Mouse (Mus musculus): ENCODE results near the gene Kctd6. TPM values are rescaled to one million over a fixed set of nuclear protein-coding genes. Genes with fewer than 3 reads are reported as not detected.

The Kctd6 gene
- polyA plus RNA-seq, 1 experiment = 1.1 TPM

DNA sequence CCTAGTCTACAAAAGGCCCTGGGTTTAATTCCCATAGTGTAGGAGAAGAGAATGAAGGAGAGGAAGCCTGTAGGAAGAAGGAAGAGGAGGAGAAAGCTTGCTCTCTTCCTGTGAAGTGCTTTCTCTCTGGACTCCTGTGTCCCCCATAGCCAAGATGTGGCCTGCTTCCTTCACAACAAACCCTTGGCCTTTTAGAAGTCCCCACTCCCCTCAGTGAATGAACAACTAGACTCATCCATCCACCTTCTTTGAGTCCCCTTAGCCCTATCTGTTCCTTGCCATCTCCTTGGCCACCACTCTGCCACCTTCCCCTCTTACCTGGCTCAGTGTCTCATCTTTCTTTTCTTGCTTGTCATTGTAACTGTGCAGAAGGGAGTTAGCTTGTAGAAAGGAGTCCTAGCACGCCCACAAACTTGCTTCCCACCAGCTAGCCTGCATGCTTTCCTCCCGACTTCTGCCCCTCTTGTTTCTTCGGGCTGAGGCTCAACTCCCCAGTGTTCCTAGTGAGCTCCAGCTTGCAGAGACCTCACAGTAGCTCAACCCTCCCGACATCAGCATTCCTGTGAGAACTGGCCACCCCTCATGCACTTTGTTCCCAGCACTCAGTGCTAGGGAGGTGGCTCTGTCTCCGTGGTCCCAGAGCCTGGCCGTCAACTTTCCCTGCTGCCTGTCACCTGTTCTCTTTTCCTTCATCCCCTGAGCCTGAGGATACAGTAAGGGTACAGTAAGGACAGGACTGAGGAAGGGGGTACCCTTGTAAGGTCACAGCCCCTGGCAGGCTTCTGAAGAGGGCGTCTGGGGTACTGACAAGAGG lies 43.8 kb downstream of the Kctd6 start:
- no peak for TF ChIP-seq GATA1 (IDR thresholded peaks at IDR 0.05; ENCODE audit: low read length)

DNA sequence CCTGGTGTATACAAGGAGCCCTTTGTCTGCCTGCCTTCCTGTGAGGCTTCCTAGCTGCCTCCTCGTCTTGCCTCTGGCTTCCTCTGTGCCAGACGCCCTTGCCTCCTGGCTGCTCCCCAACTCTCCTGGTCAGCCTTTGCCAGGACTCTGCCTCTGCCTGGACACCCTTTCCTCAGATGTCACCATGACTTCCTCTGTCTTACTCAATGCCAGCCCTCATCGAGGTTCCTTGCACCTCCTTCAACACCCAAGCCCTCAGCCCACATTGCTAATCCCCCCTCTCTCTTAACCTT lies 44.3 kb downstream of the Kctd6 start:
- no peak for TF ChIP-seq GATA1 (IDR thresholded peaks at IDR 0.05; ENCODE audit: low read length)

DNA sequence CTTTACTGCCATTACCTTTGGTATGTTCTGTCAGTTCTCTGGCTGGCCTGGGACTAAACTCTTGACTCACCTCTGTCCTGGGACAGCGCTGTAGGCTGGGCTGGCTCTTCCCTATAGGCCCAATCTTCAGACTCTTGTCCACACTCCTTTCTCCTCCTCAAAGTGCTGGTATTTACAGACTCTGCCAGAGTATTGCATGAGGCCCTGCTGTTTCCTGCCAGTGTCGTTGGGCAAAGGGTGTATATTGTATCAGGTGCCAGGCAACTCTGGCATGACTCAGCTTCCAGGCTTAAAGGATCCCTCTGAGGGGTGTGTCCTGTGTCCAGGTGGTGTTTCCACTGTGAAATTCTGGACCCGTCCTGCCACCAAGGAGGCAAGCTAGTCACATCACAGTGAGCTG lies 44.8 kb downstream of the Kctd6 start:
- no peak for TF ChIP-seq GATA1 (IDR thresholded peaks at IDR 0.05; ENCODE audit: low read length)

DNA sequence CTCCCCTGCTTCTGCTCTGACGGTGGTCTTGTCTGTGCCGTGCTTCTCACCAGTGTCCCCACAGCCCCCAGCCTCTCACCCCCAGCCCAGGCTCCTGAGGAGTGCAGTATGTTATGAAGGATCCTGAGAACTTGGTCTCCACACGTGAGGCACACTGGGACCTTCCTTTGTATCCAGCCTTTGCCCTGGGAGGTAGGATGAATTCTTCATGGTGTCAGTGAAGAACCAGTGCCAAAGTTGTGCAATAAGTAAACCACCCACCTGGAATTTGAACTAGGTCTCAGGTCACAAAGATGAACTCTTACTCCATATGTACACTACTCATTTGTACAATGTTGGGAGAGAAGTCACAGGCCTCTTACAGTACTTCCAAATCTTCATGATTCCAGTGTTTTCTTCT lies 45.2 kb downstream of the Kctd6 start, which contains the start of gene Acox2:
Acox2 (minus strand) TSS at position 188 of the 400 bp plus-strand sequence.
- no peak for TF ChIP-seq GATA1 (IDR thresholded peaks at IDR 0.05; ENCODE audit: low read length)

DNA sequence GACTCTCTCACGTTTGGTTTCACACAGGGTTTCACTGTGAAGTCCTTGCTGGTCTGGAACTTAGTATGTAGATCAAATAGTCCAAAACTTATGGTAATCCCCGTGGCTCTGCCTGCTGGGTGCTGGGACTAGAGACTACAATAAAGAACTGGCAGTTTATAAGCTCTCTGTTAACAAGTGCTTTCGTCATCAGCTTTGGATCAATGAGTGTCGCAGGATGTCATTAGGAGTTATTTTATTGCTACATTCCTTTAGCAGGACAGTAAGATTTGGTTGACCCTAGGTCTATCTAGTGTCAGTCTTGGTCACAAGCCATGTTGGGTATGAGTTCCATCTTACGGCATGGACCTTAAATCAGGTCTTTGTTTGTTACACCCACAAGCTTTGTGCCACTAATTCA lies 46.3 kb downstream of the Kctd6 start:
- TF ChIP-seq GATA1 (IDR thresholded peaks at IDR 0.05; ENCODE audit: low read length) = no peak

DNA sequence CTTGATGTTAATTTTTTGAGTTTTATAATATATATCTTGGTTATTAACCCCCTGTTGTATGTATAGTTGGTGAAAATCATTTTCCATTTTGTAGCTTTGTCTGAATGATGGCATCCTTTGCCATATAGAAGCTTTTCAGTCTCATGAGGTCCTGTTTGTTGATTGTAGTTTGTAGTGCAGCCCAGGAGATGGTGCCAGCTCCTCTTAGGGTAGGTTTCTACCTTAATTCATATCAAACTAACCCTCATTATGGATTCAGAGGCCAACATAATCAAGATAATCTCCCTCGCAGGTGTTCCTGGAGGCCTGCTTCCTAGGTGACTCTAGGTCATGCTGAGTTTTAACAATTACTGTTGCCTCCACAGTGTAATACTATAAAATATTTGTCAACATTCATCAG lies 48.3 kb downstream of the Kctd6 start:
- TF ChIP-seq GATA1 (IDR thresholded peaks at IDR 0.05; ENCODE audit: low read length) = no peak

DNA sequence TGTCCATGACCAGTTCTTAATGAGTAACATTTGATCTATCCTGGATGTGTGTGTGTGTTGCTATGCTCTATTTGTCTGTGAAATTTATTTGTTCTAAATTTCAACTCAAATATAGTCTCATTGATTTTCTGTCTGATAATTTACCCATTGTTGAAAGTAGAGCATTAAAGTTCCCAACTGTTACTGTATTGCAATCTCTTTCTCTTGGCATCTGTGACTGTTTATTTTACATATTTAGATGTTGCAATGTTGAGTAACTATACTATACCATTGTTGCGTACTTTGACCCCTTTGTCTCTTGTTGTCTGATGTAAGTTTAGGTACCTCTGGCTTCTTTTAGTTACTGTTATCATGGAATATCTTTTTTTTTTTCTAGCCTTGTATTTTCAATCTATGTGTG lies 50.4 kb downstream of the Kctd6 start:
- TF ChIP-seq GATA1 (IDR thresholded peaks at IDR 0.05; ENCODE audit: low read length) = no peak

Other genes with a start within 250 kb of the Kctd6 start
- gene Dnase1l3, start 219.6 kb upstream of the Kctd6 start, polyA plus RNA-seq (2012) = not detected in 2 replicates
- gene Abhd6, start 211.2 kb upstream of the Kctd6 start, polyA plus RNA-seq (2012) = not detected in 2 replicates
- gene Rpp14, start 133.8 kb upstream of the Kctd6 start, polyA plus RNA-seq (2012) = 3.7 and 6.3 TPM in 2 replicates
- 2.6 and 3.4 TPM in 2 replicates for gene Pxk, start 115.9 kb upstream of the Kctd6 start, polyA plus RNA-seq (2012)
- 75.9 and 139 TPM in 2 replicates for gene Pdhb, start 41.1 kb upstream of the Kctd6 start, polyA plus RNA-seq (2012)
- not detected in 2 replicates for gene Acox2, start 45.2 kb downstream of the Kctd6 start, polyA plus RNA-seq (2012)
- not detected in 2 replicates for gene Fam107a, start 103.9 kb downstream of the Kctd6 start, polyA plus RNA-seq (2012)
- not detected in 2 replicates for gene Oit1, start 164.6 kb downstream of the Kctd6 start, polyA plus RNA-seq (2012)

Data from G1E-ER4 (cell line).